Mouse (Mus musculus): ENCODE measurements at regions not wholly inside any gene's neighbourhood (a gene's known extent, or its start where the extent isn't known, plus 50 kb on each side); places are given as distances from the start of the nearest gene placed in this dataset.

DNA sequence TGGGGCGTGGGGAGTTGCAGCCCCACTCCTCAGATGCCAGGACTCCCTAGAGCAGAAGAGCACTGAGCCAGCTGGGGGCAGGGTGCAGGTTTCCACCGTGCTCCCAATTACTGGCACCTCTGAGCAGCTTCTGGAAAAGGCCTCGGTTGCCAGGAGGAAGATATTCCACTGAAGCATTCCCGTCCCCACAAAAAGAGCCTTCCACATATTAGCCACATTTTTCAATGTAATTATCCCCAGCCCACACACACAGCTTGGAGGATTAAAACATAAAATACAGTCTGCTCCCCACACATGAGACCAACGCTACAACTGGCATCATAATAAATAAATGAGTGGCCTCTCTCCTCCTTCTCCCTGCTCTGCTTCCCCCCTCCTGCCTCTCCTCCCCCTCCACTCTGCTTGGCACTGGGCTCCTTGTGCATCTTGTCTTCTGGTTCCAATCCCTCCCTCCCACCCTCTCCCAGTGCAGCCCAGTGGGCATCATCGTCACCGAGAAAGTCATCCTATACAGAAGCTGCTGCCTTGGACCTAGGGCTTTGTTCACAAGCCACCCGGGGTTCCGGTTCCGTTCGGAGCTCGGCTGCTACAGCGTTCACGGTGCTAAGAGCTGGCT is 331.3 kb upstream of the Zmiz1 start:
- no peak for DNase-seq (ENCODE audit: low spot score)

DNA sequence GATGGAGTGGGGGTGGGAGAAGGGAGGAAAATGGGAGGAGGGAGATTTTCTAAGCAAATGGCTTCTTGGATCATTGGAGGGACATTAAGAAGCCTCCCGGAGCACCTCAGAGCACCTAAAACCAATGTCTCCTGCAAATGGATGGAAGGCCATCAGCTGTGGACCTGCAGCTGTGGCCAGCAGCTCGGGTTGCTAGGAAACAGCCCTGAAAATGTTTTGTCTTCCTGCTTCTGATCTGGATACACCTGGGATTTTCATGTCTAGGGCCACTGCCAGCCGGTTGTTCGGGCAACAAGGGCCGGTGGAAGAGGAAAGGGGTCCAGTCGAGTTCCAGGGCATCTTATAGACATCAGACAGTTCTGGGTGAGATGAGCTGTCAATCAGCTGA is 330.8 kb upstream of the Zmiz1 start:
- no peak for DNase-seq (ENCODE audit: low spot score)

DNA sequence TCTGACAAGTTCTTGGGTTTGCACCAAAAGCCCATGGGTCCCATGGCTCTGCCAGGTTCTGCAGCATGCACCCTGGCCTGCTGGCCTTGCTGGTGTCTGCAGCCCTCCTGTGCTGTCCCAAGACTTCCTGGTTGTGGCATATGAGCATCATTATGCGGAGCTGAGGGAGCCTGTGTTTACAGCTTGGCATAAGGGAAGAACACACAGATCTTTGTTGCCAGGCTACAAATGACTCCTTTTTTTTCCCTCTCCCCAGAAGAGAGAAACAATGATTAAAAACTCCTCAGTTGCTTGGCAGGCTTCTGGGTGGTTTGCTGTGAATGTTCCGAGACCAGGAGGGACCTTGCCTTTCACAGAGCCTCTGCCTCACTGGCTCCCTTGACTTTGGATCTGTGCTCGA is 323.6 kb upstream of the Zmiz1 start:
- DNase-seq (ENCODE audit: low spot score), result no peak

DNA sequence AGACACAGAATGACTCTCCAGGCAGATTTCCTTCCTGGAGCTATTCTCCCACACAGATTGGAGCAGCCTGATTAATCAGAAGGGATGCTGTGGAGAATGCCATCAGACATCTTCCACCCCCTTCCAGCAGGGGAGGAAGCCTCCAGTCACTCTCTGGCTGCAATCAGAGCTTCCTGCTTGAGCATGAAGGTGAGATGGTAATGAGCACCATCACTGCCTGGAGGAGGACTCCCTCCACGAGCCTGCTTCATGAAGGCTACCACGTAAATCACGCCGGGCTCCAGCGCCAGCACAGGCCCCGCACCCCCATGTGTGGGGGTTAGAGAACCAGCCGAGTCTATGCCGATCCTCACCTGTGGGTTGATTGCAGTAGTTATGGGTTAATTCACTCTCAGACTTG is 321.7 kb upstream of the Zmiz1 start:
- no peak for DNase-seq (ENCODE audit: low spot score)

DNA sequence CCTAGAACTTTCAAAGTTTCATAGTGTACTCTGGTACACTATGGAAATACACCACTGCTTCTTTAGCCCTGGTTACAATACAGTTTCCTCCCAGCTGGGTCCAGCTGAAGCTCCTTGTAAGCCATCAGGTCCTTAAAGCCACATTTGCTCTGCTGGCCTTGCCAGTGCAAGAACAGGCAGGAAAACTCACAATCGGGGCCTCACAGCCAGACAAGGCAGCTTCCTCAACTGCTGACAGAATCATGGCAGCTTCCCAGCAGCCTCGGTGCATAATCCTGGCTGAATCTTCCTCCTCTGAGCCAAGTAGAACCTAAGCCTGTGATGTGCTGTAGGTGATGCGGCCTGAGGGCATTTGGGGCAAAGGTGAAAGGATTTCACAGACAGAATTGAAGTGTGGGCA is 320.5 kb upstream of the Zmiz1 start:
- peak; percentile 38 for DNase-seq (ENCODE audit: low spot score)

DNA sequence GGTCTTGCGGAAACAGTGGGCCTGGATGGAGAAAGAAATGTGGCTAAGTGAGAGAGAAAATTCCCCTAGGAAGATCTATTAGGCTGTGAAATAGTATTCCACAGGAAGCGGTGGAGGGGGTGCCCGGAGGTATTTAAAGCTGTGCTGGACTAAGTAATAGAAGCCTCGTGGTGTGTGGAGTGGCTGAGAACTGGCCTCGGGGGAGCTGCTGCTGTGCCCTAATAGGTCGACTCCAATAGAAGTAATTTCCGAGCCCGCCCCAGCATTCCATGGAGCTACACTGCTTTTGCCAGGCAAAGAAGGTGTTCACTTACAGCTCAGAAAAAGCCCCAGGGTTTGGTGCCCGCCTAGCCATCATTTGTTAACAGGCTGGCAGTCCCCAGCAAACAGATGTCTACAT is 317.1 kb upstream of the Zmiz1 start:
- DNase-seq (ENCODE audit: low spot score), result no peak

DNA sequence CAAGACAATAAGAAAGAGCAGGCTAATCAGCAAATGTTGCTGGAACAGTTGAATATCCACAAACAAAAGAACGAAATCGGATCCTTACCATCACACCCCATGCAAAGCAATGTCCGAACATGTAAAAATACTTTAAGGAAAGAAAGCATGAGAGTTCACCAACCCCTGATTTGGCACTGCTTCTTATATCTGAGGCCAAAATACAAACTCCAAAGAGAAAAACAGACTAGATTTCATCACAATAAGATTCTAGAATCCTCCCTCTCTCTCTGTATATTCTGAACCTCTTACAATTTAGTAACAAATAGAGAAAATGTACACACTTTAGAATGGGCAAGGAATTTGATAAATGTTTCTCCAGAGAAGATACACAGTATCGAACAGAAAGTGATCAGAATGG is 315.9 kb upstream of the Zmiz1 start:
- no peak for DNase-seq (ENCODE audit: low spot score)

DNA sequence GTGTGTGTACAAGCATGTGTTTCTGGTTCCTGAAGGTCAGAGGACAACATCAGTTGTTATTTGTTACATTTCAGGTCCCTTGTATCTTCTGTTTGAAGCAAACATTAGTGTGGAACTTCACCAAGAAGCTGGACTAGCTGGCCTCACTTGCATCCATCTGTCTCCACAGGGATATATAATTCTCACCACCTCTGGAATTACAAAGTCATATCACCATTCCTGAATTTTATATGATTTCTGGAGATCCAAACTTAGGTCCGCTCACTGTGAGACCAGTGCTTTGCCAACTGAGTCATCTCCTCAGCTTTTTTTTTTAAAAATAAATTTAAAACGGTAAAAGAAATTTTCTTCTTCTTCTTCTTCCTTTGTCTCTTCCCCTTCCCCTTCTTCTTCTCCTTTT is 311.3 kb upstream of the Zmiz1 start:
- DNase-seq (ENCODE audit: low spot score), result no peak

DNA sequence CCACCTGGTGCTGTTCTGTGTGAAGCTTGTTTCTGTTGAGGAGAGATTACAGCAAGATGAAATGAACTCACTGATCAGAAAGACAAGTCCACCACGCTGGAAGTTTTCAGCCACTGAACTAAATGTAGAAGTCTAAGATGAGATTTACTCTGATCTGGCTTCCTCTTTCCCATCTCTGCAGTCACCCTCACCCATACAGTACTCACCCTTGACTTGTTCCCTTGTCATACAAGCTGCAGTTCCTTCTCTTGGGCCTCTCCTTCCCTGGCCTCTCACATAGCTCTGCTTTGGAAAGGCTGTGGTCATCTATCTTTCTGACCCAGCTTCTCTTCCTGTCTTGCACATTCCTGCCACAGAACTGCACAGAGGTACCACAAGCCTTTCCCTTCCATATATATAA is 308.0 kb upstream of the Zmiz1 start:
- no peak for DNase-seq (ENCODE audit: low spot score)

DNA sequence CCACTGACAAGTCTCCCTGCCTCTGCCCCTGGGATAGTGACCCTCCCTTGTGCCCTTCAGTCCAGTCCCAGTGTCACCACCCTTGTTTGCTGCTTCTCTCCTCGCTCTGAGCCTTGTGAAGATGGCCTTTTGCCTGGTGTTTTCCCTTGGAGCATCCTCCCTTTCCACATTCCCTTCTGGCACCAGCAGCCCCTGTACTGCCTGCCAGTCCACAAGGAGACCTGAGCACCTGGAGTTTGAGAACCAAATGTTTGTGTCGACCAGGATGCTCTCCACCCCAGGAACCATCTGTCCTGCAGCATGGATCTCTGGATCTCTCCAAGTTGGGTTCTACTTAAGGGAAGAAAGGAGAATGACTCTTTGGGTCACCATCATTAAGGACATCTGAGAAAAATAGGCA is 307.5 kb upstream of the Zmiz1 start:
- no peak for DNase-seq (ENCODE audit: low spot score)

DNA sequence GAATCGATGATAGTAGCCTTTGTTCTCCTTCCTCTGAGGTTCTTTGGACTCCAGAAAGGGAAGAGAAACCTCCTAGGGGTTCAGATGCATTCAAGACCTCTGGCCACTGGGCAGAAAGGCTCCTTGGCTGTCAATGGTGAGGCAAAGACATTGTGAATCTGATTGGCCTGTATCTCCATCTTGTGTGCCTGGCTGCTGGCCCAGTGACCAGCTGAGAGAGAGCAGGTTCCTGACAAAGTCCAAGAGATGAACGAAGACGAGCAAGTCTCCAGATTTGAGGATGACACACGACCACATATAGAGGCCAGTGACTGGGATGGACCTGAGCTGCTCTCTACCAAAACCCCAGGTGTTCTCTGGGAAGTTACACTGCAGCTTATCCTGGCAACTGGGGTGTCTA is 305.4 kb upstream of the Zmiz1 start:
- DNase-seq (ENCODE audit: low spot score), result no peak

DNA sequence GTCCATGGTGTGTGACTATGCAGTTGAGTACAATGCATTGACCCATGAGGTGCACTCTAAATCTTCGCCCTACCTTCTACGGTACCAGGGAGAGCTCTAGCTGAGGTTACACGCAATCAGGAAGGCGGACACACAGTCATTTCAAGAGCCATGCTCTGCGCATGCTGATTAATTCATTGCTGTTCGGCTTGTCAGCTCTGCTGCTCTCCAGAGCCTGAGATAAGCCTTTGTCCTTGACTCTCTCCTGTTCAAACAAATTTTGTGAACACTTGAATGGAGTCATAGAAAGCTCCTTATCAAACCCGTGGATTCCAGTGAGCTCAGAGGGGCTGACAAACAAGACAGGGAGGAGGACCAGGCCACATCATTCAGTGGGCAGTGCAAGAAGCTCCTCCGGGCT is 304.8 kb upstream of the Zmiz1 start:
- no peak for DNase-seq (ENCODE audit: low spot score)

DNA sequence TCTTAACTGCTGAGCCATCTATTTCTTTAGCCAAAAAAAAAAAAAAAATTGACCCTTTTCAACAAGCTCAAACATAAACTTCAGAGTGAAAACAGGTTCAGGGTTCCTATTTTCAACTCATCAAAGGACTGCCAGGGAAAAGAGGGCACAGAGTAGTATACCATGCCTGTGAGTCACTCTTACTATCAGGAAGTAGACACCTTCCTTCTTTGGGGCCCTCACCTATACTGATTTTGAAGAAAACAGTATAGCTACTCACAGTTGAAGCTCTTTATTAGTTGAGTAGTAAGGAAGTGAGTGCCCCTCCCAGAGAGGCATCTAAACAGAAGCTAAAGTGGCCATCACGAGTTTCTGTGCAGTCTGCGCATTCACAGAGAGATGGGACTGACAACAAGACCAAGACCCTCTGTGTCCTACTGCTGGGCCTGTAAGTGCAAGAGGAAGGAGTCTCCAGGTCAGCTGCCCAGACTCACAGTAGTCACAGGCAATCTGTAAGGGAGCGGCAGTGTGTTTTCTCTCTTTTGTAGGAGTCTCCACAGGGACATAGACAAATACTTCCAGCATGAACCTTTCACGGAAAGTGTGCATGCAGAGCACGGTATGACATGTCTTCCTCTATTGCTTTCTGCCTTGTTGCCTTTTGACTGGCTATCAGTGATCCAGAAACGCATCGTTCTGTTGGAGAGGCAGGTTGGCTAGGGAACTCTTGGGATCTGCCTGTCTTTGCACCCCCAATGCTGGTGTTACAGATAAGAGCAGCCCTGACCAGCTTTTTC is 303.8 kb upstream of the Zmiz1 start:
- DNase-seq (ENCODE audit: low spot score), result no peak

DNA sequence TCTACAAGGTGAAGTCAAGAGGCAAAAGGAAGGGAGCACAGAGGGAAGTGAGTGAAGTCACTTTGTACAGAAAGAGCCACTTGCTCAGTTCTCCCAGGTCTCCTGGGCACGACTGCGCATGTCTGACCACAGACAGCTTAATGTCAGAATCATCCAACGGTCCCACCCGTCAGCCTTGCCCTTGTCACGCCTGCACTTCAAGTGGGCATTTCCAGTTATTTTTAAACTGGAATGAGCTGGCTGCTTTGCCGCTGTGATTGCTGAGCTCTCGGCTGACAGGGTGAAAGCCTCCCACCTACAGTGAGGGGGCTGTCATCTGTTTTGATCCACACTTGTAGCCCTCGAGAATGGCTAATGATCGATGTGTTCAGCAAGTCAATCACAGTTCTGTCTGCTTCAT is 302.8 kb upstream of the Zmiz1 start:
- DNase-seq (ENCODE audit: low spot score), result no peak

DNA sequence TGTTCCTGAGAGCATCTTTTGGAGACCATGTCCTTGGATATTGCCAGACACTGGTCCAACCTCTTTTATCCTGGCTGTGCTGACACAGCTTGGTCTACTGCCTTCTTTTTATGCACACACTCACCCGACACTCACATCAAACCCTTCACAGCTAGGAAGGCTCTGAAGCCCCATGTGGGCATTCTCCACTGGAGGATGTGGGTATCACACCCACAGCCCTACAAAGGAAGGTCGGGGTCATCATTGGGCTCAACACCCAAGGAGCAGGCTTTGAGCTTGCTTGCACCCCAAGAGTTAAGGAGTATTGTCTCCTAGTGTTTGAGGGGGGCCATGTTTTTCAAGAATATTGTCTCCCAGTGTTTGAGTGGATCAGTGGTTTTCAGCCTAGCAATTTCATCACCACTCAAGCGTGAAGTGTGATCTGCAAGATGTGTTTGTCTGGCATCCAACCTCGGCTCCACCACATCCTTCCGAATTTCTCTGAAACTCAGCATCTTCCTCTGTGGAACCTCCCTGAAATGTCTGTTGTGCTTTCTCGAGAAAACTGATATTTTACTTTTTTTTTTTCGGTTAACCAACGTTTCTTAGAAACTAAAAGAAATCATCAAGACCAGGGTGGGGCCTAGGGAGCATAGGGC is 297.2 kb upstream of the Zmiz1 start:
- DNase-seq (ENCODE audit: low spot score), result no peak

DNA sequence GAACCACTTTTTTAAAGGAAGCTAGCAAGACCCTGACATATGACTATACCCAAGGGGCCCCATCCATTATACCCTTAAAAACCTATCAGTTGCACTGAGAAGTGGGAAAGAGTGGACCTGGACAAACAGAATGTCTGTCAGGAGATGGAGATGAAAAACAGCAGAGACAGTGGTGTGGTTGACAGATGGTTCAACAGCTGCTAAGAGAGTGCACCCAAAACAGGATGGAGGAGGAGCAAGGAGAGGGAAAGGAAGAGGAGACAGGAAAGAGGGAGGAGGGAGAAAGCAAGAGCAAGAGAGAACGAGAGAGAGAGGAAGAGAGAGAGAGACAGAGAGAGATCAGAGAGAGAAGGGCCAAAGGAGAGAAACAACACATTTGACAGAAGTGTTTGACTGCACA is 292.8 kb upstream of the Zmiz1 start:
- DNase-seq (ENCODE audit: low spot score), result no peak

DNA sequence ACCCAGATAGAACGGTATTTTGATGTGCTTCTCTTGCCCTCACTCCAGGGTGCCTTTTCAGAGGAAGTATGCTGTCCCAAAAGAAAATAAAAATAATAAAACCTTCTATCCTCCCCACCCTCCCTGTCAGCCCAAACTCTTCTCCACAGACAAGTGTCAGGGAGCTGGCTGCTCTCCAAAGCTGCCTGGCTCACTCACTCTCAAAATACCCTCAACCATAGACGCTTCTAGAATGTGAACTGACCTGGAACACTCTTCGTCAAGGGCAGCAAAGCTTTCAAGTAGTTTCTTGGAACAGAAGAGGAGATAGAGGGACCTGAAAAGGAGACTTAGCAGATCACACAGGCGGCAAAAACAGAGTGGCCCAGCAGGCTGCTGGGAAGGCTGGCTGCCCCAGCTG is 291.4 kb upstream of the Zmiz1 start:
- no peak for DNase-seq (ENCODE audit: low spot score)

DNA sequence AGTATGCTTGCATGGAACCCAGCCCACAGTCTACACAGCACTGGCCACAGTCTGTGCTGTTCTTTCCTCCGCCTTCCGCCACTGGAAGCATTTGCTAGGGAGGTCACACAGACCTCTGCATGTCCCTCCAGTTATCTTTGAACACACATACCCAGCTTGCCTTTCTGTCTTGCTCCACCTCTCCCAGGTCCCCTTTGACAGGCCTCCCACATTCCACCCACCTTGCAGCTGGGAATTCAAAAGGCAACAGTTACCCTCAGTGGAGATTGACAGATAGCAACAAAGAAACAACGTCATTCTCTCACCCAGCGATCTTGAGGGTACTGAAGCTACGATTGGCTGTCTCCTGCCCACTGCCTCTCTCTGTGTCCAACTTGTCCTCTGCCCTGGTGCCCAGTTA is 290.7 kb upstream of the Zmiz1 start:
- DNase-seq (ENCODE audit: low spot score), result no peak

DNA sequence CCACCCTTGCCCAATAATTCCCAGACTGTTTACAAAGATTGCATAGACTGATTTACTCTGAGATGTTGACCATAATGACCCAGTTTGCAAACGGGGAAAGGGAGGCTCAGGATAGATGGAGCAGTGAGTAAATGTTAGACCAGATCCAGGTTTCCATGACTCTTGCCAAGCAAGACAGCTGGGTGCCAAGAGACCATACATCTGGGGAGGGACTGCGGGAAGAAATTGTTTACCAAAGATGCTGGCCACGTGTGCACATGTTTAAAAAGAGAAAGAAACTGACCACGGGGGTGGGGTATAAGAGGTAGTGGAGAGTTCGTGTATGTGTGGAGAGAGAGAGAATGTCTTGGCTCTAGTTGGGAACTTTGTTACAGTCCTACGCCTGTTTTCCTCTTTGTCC is 285.7 kb upstream of the Zmiz1 start:
- peak; percentile 54 for DNase-seq (ENCODE audit: low spot score)

DNA sequence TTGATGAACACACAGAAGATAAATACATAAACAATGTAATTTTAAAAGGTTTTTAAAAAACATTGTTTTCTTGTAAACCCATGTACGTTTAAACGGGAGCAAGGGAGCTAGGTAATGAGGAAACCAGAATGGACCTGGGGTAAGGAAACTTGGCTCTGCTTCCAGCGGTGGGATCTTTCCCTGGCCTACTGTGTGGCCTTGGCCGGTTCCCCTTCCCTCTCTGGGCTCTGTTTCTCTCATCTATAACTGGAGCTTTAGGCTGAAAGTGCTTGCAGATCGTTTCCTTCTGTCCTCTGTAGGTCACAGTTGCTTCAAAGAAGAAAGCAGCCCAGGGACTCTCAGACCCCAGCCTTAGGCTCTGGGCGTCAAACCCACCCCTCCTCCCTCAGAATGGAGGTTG is 285.1 kb upstream of the Zmiz1 start:
- DNase-seq (ENCODE audit: low spot score), result no peak

DNA sequence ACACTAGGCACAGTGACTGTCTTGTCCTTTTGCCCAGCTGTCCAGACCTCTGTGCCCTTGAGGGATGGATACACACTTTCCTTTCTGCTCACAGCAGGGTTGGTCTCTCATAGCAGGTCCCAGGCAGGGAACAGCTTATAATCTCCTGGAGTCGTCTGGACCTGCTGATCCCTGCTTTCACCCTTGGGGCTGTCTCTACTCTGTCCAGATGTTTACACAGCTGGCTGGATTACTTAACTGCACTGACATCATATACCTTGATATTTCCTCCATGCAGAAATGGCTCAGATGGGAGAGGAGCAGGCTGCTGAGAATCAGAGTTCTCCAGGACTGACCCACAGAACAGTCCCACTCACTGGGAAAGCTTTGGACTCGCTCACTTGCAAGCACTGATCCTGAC is 284.6 kb upstream of the Zmiz1 start:
- DNase-seq (ENCODE audit: low spot score), result peak; percentile 50

DNA sequence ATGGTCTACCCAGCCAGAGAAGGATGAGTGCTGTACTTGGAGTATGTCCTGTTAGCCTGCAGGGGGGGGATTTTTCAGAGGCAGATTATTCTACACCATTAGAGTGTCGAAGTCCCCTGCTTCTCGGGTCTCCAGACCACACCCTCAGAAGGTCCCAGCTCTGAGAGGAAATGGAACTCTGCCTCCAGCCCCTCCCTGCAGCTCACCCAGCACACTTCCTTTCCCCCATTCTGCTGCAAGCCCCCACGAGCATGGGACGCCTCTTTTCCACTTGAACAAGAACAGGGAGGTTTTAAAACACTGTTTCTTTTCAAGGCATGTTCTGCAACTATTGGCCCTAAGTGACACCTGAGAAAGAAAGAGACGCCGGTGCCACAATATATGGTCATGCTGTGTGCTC is 282.8 kb upstream of the Zmiz1 start:
- no peak for DNase-seq (ENCODE audit: low spot score)

DNA sequence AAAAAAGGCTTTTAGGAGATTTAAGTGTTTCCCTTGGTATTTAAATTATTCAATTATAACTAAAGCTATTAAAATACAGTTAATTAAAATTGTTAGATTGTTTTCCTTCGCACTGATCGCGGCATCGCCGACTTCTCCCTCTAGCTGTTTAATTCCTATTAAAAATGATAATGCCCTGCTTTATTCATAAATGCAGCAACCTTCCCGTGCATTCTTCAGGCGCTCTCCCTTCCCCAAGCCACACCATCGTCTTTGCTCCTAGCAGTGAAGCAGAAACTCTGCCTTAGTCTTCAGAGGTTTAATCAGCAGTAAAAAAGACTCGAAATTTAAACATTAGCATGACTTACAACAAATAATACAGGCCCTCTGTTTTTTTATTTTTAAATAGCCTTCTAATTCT is 278.9 kb upstream of the Zmiz1 start:
- no peak for DNase-seq (ENCODE audit: low spot score)

DNA sequence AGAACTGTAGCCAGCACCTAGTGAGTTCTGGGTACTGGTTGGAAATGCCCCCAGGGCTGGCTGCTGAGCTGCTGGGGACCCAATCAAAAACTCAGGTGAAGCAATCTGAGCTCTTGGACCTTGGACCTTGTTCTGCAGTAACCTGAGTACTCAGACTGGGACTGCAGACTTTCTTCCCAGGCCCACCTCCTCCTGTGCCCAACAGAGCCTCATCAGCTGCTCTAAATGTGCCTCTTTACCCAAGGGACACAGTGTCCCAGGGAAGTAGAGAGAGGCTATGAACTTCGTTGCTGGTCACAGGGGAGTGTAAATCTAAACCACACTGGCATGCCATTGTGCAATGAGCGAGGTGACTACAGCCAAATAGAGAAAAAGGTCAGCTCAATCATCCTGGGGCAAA is 277.6 kb upstream of the Zmiz1 start:
- peak; percentile 43 for DNase-seq (ENCODE audit: low spot score)

Measured in adipocyte (in vitro differentiated cells).